Mouse (Mus musculus): Measurements from ENCODE around the gene Gm9936. TPM values are rescaled to one million over a fixed set of nuclear protein-coding genes. Genes with fewer than 3 reads are reported as not detected.

Gm9936 gene
- total and polyA plus RNA-seq, 3 experiments, result not detected

DNA sequence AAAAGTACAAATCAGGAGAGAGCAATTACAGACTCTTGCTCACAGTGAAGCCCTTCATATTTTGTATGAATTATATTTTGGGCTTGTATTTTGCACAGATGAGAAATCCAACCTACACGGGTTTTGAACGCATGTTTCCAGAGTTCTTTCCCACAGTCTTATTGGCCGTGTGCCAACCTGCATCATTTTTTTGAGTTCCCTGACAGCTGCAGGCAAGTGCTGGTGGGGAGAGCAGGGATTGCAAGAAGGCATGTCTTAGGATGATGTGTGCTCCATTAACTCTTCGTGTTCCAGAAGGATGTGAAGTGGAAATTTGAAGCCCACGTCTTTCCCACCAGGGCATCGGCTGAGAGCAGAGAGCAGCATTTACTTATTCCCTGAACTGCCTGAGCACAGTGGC lies 41.9 kb downstream of the Gm9936 start:
- TF ChIP-seq EP300 (IDR thresholded peaks at IDR 0.05; ENCODE audit: insufficient read depth, low read depth, low read length) (no peak), POLR2A (IDR thresholded peaks at IDR 0.05; ENCODE audit: insufficient read depth, low read depth, low read length) (no peak), CTCF (IDR thresholded peaks at IDR 0.05) (no peak)
- Histone ChIP-seq H3K27ac (no peak overlapping the region), H3K9ac (ENCODE audit: low read depth, low read length) (no peak overlapping the region), H3K4me1 (ENCODE audit: control insufficient read depth, insufficient read depth, low read length) (no peaks in the 10 kb centered on the region), H3K79me2 (replicated peaks; ENCODE audit: control insufficient read depth, insufficient read depth, low read length) (no peaks in the 10 kb centered on the region), H3K36me3 (ENCODE audit: control insufficient read depth, insufficient read depth, low read length) (no peaks in the 10 kb centered on the region), H3K4me3 (no peak overlapping the region), H3K27me3 (ENCODE audit: control insufficient read depth, insufficient read depth, low read length) (no peaks in the 10 kb centered on the region)
- 77% methylated on average over 6 of the region's 6 CpGs for WGBS
- DNase-seq, result no peak
- intact Hi-C loops (cut with DNase I), result no loop called here

DNA sequence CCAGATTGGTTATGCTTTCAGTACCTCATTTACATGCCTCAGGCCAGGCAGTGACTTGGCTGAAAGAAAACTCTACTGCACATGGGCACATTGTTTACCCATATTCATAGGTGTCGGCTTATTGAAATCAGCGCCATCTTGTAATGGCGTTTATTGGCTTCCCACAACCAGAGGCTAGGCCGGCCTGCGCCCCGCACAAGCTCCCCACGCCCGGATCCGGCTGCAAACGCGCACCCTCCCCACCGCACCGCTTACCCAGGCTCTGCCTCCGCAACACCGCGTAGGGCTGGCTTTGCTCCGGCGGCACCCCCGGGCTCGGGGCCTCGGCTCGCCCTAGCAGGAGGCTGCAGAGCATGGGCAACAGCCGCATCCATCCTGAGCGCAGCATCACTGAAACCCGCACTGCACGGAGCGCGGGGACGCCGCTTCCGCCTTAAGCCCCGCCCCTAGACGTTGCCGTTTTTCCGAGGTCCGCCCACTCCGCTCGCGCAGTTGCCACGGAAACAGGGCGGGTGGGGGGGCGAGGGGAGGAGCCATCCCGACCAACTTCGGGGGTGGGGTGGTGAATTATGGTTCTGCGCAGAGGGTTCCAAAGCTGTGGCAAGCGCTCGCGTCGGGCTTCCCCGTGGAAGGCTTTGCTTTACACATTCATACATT lies 44.8 kb downstream of the Gm9936 start:
- Histone ChIP-seq H3K27me3 (ENCODE audit: control insufficient read depth, insufficient read depth, low read length) (no peaks in the 10 kb centered on the region), H3K4me3 (peak overlapping the region; percentile 76), H3K27ac (peak overlapping the region; percentile 57), H3K36me3 (ENCODE audit: control insufficient read depth, insufficient read depth, low read length) (no peaks in the 10 kb centered on the region), H3K4me1 (ENCODE audit: control insufficient read depth, insufficient read depth, low read length) (no peaks in the 10 kb centered on the region), H3K79me2 (replicated peaks; ENCODE audit: control insufficient read depth, insufficient read depth, low read length) (no peaks in the 10 kb centered on the region), H3K9ac (ENCODE audit: low read depth, low read length) (peak overlapping the region; percentile 86)
- DNase-seq, result peak; percentile 86 to 87
- intact Hi-C loops (cut with DNase I), result no loop called here
- TF ChIP-seq POLR2A (IDR thresholded peaks at IDR 0.05; ENCODE audit: insufficient read depth, low read depth, low read length) (peak; percentile 83), EP300 (IDR thresholded peaks at IDR 0.05; ENCODE audit: insufficient read depth, low read depth, low read length) (no peak), CTCF (IDR thresholded peaks at IDR 0.05) (no peak)
- 1% methylated on average over 50 of the region's 50 CpGs for WGBS

DNA sequence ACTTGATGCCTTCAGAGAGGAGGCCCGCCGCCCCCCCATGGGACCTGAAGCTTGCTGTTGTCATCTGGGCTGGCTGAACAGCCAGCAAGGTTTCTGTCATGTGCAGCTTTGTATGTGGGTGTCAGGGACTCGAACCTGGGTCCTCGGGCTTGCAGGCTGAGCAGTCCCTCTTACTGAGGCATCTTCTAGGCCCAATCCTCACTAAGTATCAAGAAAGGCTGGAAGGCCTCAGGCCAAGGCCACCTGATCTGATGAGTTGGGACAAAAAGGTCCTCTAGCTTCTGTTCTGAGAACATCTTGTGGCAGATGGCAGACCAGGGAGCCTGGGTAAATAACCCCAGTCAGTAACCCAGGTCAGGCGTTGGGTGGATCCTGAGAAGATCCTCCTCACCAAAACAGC lies 48.7 kb downstream of the Gm9936 start:
- Histone ChIP-seq H3K4me1 (ENCODE audit: control insufficient read depth, insufficient read depth, low read length) (peaks cover 5% of the 10 kb centered on the region), H3K27me3 (ENCODE audit: control insufficient read depth, insufficient read depth, low read length) (no peaks in the 10 kb centered on the region), H3K4me3 (no peak overlapping the region), H3K79me2 (replicated peaks; ENCODE audit: control insufficient read depth, insufficient read depth, low read length) (no peaks in the 10 kb centered on the region), H3K36me3 (ENCODE audit: control insufficient read depth, insufficient read depth, low read length) (no peaks in the 10 kb centered on the region), H3K9ac (ENCODE audit: low read depth, low read length) (no peak overlapping the region), H3K27ac (no peak overlapping the region)
- WGBS, result 89% methylated on average over 5 of the region's 5 CpGs
- no peak for TF ChIP-seq CTCF (IDR thresholded peaks at IDR 0.05)
- no peak for TF ChIP-seq EP300 (IDR thresholded peaks at IDR 0.05; ENCODE audit: insufficient read depth, low read depth, low read length)
- TF ChIP-seq POLR2A (IDR thresholded peaks at IDR 0.05; ENCODE audit: insufficient read depth, low read depth, low read length), result no peak
- intact Hi-C loops (cut with DNase I), result loop anchor here (5.0 kb wide), 1 partner anchor 103 kb away; the partner anchor contains the start of gene Tchp
- no peak for DNase-seq

DNA sequence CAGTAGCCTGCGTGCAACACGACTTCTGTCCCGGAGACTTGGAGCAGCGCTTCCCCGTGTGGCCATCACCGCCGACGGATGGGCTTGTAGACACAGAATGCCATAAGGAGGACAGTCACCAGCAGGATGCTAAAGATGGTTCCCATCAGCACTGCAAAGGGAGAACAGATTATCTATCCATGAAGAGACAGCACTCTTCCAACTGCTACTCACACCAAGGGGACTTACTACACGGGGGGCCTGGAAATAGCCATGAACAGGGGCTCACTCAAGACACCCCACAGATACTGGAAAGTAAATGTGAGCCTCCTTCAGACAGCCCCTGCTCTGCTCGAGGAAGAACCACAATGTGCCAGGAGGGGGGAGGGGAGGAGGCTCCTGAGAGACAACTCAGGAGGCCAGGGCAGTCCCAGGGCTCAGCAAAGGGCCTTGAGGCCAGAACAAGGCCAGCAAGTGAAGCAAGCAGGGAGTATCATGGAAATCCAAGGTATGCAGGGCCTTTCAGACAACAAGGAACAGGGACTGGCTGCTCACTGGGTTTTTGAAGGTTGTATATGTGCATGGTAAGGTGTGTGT lies 49.2 kb downstream of the Gm9936 start:
- intact Hi-C loops (cut with DNase I), result loop anchor here (5.0 kb wide), 1 partner anchor 102 kb away; the partner anchor contains the start of gene Tchp
- no peak overlapping the region for H3K27ac ChIP-seq
- H3K27me3 ChIP-seq (ENCODE audit: control insufficient read depth, insufficient read depth, low read length), result no peaks in the 10 kb centered on the region
- no peaks in the 10 kb centered on the region for H3K36me3 ChIP-seq (ENCODE audit: control insufficient read depth, insufficient read depth, low read length)
- no peak for DNase-seq
- H3K9ac ChIP-seq (ENCODE audit: low read depth, low read length), result no peak overlapping the region
- no peaks in the 10 kb centered on the region for H3K79me2 ChIP-seq (replicated peaks; ENCODE audit: control insufficient read depth, insufficient read depth, low read length)
- TF ChIP-seq EP300 (IDR thresholded peaks at IDR 0.05; ENCODE audit: insufficient read depth, low read depth, low read length) (no peak), POLR2A (IDR thresholded peaks at IDR 0.05; ENCODE audit: insufficient read depth, low read depth, low read length) (no peak), CTCF (IDR thresholded peaks at IDR 0.05) (no peak)
- H3K4me3 ChIP-seq, result no peak overlapping the region
- H3K4me1 ChIP-seq (ENCODE audit: control insufficient read depth, insufficient read depth, low read length), result peaks cover 5% of the 10 kb centered on the region
- 82% methylated on average over 10 of the region's 10 CpGs for WGBS

DNA sequence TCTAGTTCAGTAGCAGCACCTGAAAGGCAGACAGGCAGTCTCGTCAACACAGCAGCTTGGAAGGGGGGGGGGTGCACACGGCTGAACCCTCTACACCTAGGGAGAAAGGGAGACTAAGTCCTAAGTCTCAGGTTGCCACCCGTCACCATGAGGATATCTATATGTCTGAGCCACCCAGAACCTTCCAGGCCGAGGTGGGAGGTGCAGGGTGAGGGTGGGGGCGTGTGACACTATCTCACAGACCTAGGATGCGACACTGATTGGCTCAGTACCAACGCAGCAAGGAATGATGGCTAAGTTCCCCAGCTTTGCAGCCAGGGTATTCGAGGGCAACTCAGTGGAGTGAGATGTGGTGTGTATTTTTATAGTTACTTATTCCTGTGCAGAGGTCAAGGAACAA lies 50.1 kb downstream of the Gm9936 start:
- Histone ChIP-seq H3K27me3 (ENCODE audit: control insufficient read depth, insufficient read depth, low read length) (no peaks in the 10 kb centered on the region), H3K9ac (ENCODE audit: low read depth, low read length) (no peak overlapping the region), H3K4me3 (no peak overlapping the region), H3K27ac (no peak overlapping the region), H3K79me2 (replicated peaks; ENCODE audit: control insufficient read depth, insufficient read depth, low read length) (no peaks in the 10 kb centered on the region), H3K4me1 (ENCODE audit: control insufficient read depth, insufficient read depth, low read length) (peaks cover 5% of the 10 kb centered on the region), H3K36me3 (ENCODE audit: control insufficient read depth, insufficient read depth, low read length) (no peaks in the 10 kb centered on the region)
- intact Hi-C loops (cut with DNase I), result loop anchor here (5.0 kb wide), 1 partner anchor 101 kb away; the partner anchor contains the start of gene Tchp
- TF ChIP-seq POLR2A (IDR thresholded peaks at IDR 0.05; ENCODE audit: insufficient read depth, low read depth, low read length) (no peak), CTCF (IDR thresholded peaks at IDR 0.05) (no peak), EP300 (IDR thresholded peaks at IDR 0.05; ENCODE audit: insufficient read depth, low read depth, low read length) (no peak)
- 78% methylated on average over 8 of the region's 8 CpGs for WGBS
- DNase-seq, result no peak

DNA sequence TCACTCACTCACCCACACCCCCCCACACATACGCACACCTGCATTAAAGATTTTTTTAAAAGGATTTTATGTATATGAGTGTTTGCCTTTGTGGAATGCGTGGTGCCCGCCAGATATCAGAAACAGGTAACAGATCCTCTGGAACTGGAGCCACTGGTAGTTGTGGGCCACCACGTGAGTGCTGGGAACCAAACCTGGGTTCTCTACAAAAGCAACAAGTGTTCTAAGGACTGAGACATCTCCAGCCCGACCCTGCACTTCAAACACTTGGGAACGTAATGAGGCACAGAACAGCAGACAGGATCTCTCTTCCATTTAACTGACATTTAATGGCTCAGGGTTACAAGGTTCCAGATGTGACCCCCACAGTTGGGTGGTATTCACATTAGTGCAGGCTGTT lies 50.6 kb downstream of the Gm9936 start:
- Histone ChIP-seq H3K4me1 (ENCODE audit: control insufficient read depth, insufficient read depth, low read length) (peaks cover 5% of the 10 kb centered on the region), H3K79me2 (replicated peaks; ENCODE audit: control insufficient read depth, insufficient read depth, low read length) (no peaks in the 10 kb centered on the region), H3K4me3 (no peak overlapping the region), H3K9ac (ENCODE audit: low read depth, low read length) (no peak overlapping the region), H3K36me3 (ENCODE audit: control insufficient read depth, insufficient read depth, low read length) (no peaks in the 10 kb centered on the region), H3K27me3 (ENCODE audit: control insufficient read depth, insufficient read depth, low read length) (no peaks in the 10 kb centered on the region), H3K27ac (no peak overlapping the region)
- intact Hi-C loops (cut with DNase I), result loop anchor here (5.0 kb wide), 1 partner anchor 101 kb away; the partner anchor contains the start of gene Tchp
- DNase-seq, result no peak
- TF ChIP-seq EP300 (IDR thresholded peaks at IDR 0.05; ENCODE audit: insufficient read depth, low read depth, low read length) (no peak), POLR2A (IDR thresholded peaks at IDR 0.05; ENCODE audit: insufficient read depth, low read depth, low read length) (no peak), CTCF (IDR thresholded peaks at IDR 0.05) (no peak)
- WGBS, result 79% methylated on average over 6 of the region's 6 CpGs

All from heart, adult 2 months (tissue).